Mouse (Mus musculus) midbrain, postnatal 0 days (tissue): Measurements from ENCODE around the gene Ces2h. TPM values are rescaled to one million over a fixed set of nuclear protein-coding genes. Genes with fewer than 3 reads are reported as not detected.
"Not testable (repeated sequence)": the region's sequence is repeated elsewhere in the genome, so short reads cannot be mapped to it uniquely, and the experiment has no call there.

Experiments used
- ATAC-seq: fragments of 200-750 bp; cut with Nextera tagmentation; 2 replicates; pipeline ENCODE4 v1.8.0; 2017; ENCODE audit warnings: moderate number of reproducible peaks, mild to moderate bottlenecking, moderate TSS enrichment, moderate library complexity; ENCODE audit not compliant: low FRiP score
- DNase-seq: peaks from one replicate; pipeline ENCODE4 v3.0.0-alpha.2; 2015; ENCODE audit warnings: low spot score
- H3K27ac ChIP-seq: fragments of 300-500 bp; sonication (generic); 2 replicates; pipeline ENCODE4 v1.5.1; 2014; ENCODE audit warnings: low read depth, mild to moderate bottlenecking, low read length, mixed read lengths
- H3K27me3 ChIP-seq: fragments of 300-500 bp; sonication (generic); 2 replicates; pipeline ENCODE4 v1.6.1; 2014; ENCODE audit warnings: low read length, control low read depth, mixed read lengths; ENCODE audit not compliant: insufficient read depth
- H3K36me3 ChIP-seq: fragments of 300-500 bp; sonication (generic); 2 replicates; pipeline ENCODE4 v1.6.1; 2014; ENCODE audit warnings: low read length, control low read depth, mixed read lengths; ENCODE audit not compliant: insufficient read depth
- H3K4me1 ChIP-seq: fragments of 300-500 bp; sonication (generic); 2 replicates; pipeline ENCODE4 v1.6.1; 2014; ENCODE audit warnings: mild to moderate bottlenecking, control low read depth, antibody characterized with exemption, low read length, mixed read lengths; ENCODE audit not compliant: insufficient read depth
- H3K4me2 ChIP-seq: fragments of 300-500 bp; sonication (generic); 2 replicates; pipeline ENCODE4 v1.6.1; 2014; ENCODE audit warnings: low read depth, mild to moderate bottlenecking, low read length, mixed read lengths; ENCODE audit not compliant: poor library complexity, severe bottlenecking
- H3K4me3 ChIP-seq: fragments of 300-500 bp; sonication (generic); 2 replicates; pipeline ENCODE4 v1.5.1; 2014; ENCODE audit warnings: low read depth, mild to moderate bottlenecking, low read length, moderate library complexity
- H3K9ac ChIP-seq: fragments of 300-500 bp; sonication (generic); replicated peaks from 2 replicates; pipeline ENCODE4 v1.6.1; 2014; ENCODE audit warnings: mild to moderate bottlenecking, low read length, moderate library complexity, mixed read lengths; ENCODE audit not compliant: poor library complexity, severe bottlenecking
- H3K9me3 ChIP-seq: fragments of 300-500 bp; sonication (generic); 2 replicates; pipeline ENCODE4 v1.6.1; 2016; ENCODE audit warnings: low read length, control low read depth
- CTCF ChIP-seq: IDR thresholded peaks from 2 replicates; pipeline ENCODE4 v1.5.1; 2016; ENCODE audit warnings: antibody characterized with exemption, mild to moderate bottlenecking
- WGBS: fragments of 180-500 bp; shearing (Covaris S2); extraction: QIAGEN DNeasy Blood & Tissue Kit; methylation state at CpG from one replicate; pipeline ENCODE4 v1.1.7; 2014; 5-methylcytosine and 5-hydroxymethylcytosine counted together
- polyA plus RNA-seq: library from polyadenylated mRNA; unstranded; fragments of >200 nt; fragmentation: Nextera tagmentation; extraction: Ambion mirVana; gene quantifications from 2 replicates; pipeline ENCODE4 v1.2.1, GENCODE M21; 2015
- total RNA-seq: library from RNA; depleted of rRNA; stranded (reverse); fragments of >200 nt; gene quantifications from 2 replicates; pipeline ENCODE4 v1.2.3, GENCODE M21; 2014; rRNA removed

Gene Ces2h
- total and polyA plus RNA-seq, 2 experiments from 2014 or later = not detected

- no peak; the same call in 1 of the 2 replicates for ATAC-seq
- H3K4me1 ChIP-seq = no peaks in the 10 kb centered on the region
- H3K36me3 ChIP-seq = no peaks in the 10 kb centered on the region
- WGBS = 13% methylated on average over 1 of the region's 1 CpGs
- no peaks in the 10 kb centered on the region for H3K27me3 ChIP-seq
- H3K4me2 ChIP-seq = no peak overlapping the region
- DNase-seq = peak; percentile 46
- no peak overlapping the region for H3K9ac ChIP-seq
- H3K27ac ChIP-seq = no peak overlapping the region
- 0 out of 2 replicates have a peak, but pooled peaks cover 3% of the 10 kb centered on the region for H3K9me3 ChIP-seq
- H3K4me3 ChIP-seq = no peak overlapping the region
- TF ChIP-seq CTCF = peak; percentile 55
These were observed 66.1 kb downstream of the Ces2h start for GRCm38 (mm10) chr8:105066761-105067160.

DNA sequence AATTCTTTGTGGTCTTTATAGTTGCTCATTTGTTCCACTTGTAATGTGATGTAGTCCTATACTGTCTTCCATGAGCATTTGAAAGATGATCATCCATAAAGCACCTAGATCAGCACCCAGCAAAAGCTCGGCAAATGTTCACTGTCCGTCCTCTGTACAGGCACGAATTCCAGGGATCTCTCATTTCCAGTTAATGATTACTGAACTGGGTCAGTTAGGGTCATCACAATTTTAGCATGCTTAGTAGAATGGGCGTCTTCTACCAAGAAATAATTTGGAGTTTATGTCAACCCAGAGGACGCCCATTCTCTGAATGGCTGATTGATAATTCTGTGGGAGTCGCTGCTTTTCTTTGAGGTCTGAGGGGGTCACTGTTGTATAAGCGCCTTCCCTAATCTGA lies 67.3 kb downstream of the Ces2h start:
- H3K9ac ChIP-seq, H3K9me3 ChIP-seq, H3K4me3 ChIP-seq, H3K36me3 ChIP-seq, ATAC-seq, H3K27me3 ChIP-seq, H3K4me2 ChIP-seq, DNase-seq, H3K4me1 ChIP-seq, H3K27ac ChIP-seq: not testable (repeated sequence)
- WGBS = 78% methylated on average over 7 of the region's 7 CpGs

- Histone ChIP-seq H3K36me3 (no peaks in the 10 kb centered on the region), H3K9me3 (no peaks in the 10 kb centered on the region), H3K27me3 (no peaks in the 10 kb centered on the region), H3K4me3 (no peak overlapping the region), H3K4me2 (no peak overlapping the region), H3K4me1 (no peaks in the 10 kb centered on the region), H3K9ac (no peak overlapping the region), H3K27ac (no peak overlapping the region)
- ATAC-seq (no peak), DNase-seq (no peak)
- no peak for TF ChIP-seq CTCF
These were observed 68.3 kb downstream of the Ces2h start for GRCm38 (mm10) chr8:105068971-105069370.

Other genes starting within 250 kb of the Ces2h start
- gene Ces2b, start 169.3 kb upstream of the Ces2h start, total RNA-seq = 0.49 TPM in 1 of 2 replicates, not detected in the other
- gene Ces2b, start 169.3 kb upstream of the Ces2h start, polyA plus RNA-seq = 0.11 and 0.17 TPM in 2 replicates
- gene Ces2c, start 153.8 kb upstream of the Ces2h start, total RNA-seq = not detected in 2 replicates
- not detected in 2 replicates for gene Ces2c, start 153.8 kb upstream of the Ces2h start, polyA plus RNA-seq
- gene Ces2e, start 74.6 kb upstream of the Ces2h start, total RNA-seq = not detected in 2 replicates
- not detected in 2 replicates for gene Ces2e, start 74.6 kb upstream of the Ces2h start, polyA plus RNA-seq
- 0.93 TPM in 1 of 2 replicates, not detected in the other for gene Ces2f, start 53.5 kb upstream of the Ces2h start, total RNA-seq
- gene Ces2f, start 53.5 kb upstream of the Ces2h start, polyA plus RNA-seq = not detected in 2 replicates
- 0.14 and 0.49 TPM in 2 replicates for gene Ces2g, start 39.1 kb upstream of the Ces2h start, total RNA-seq
- 0.15 and 0.28 TPM in 2 replicates for gene Ces2g, start 39.1 kb upstream of the Ces2h start, polyA plus RNA-seq
- not detected in 2 replicates for gene Ces3a, start 47.7 kb downstream of the Ces2h start, total RNA-seq
- gene Ces3a, start 47.7 kb downstream of the Ces2h start, polyA plus RNA-seq = not detected in 2 replicates
- gene Ces3b, start 82.9 kb downstream of the Ces2h start, total RNA-seq = not detected in 2 replicates
- gene Ces3b, start 82.9 kb downstream of the Ces2h start, polyA plus RNA-seq = not detected in 2 replicates
- not detected in 2 replicates for gene Ces4a, start 130.9 kb downstream of the Ces2h start, total RNA-seq
- gene Ces4a, start 130.9 kb downstream of the Ces2h start, polyA plus RNA-seq = 0.06 TPM in 1 of 2 replicates, not detected in the other
- gene Cbfb, start 169.8 kb downstream of the Ces2h start, total RNA-seq = 43.9 and 46.1 TPM in 2 replicates
- gene Cbfb, start 169.8 kb downstream of the Ces2h start, polyA plus RNA-seq = 16.2 and 17.5 TPM in 2 replicates
- 33.6 and 36.7 TPM in 2 replicates for gene D230025D16Rik, start 224.3 kb downstream of the Ces2h start, total RNA-seq
- 24.6 and 28.3 TPM in 2 replicates for gene D230025D16Rik, start 224.3 kb downstream of the Ces2h start, polyA plus RNA-seq